Mouse (Mus musculus) E14TG2a.4 (cell line): ENCODE measurements around the gene Sco1.

Experiments used
- CTCF ChIP-seq: conservative IDR thresholded peaks from 2 replicates; pipeline ENCODE4 v1.5.1; 2014; ENCODE audit warnings: low read length
- POU5F1 ChIP-seq: IDR thresholded peaks from 2 replicates; pipeline ENCODE4 v1.6.1; 2014; ENCODE audit warnings: low read length, borderline replicate concordance

DNA sequence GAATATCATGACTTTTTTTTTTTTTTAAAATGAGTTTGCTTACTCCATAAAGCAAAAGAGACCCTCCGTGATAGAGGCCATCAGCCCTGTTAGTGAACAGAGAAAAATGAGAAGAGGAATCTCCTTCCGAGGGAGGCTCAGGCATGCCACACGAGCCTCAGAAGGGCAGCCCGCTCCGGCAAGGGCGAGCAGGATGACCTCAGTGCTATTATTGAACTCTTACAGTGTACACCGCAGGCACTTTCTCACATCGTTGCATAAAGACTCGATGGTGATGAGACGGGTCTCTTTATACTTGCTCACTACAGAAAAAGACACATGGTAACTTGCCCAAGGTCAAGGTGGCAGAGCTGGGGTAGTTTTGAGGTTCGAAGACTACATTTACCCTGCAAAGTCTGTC lies 52.2 kb downstream of the Sco1 start:
- TF ChIP-seq CTCF, result no peak
- no peak for TF ChIP-seq POU5F1
